Mouse (Mus musculus) layer of hippocampus, postnatal 10 days (tissue): ENCODE data around the gene Slc38a1. TPM values are rescaled to one million over a fixed set of nuclear protein-coding genes. Genes with fewer than 3 reads are reported as not detected.
"Not testable (repeated sequence)": the region's sequence is repeated elsewhere in the genome, so short reads cannot be mapped to it uniquely, and the experiment has no call there.

Experiments
- DNase-seq, 2 experiments: peaks; one replicate each; pipeline ENCODE4 v3.0.0; 2021; ENCODE audit warnings: low spot score in 2 of 2
- total RNA-seq, 2 experiments: library from RNA; stranded (reverse); gene quantifications; 2 replicates each; pipeline ENCODE4 v1.2.3; 2021

The Slc38a1 gene
- total RNA-seq, 2 experiments from 2014 or later = 76.7 to 78.8 TPM

GRCm38 (mm10) chr15:96660590-96661141 lies 18.0 kb upstream of the Slc38a1 start:
- DNase-seq = no peak

DNA sequence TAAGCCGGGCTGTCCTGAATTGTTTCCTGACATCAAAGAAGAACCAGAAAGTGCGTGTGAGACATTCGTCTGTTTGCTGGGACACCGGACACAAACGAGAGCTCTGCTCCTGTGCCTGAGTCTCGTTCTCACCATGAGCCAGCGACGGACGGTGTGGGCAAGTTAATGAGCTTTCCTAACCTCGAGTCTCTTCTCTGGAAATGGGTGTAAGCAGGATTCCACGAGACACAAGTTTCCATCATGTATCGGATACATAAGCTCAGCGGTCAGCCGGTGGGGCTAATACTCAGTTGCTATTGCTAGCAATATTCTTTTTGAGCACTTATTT lies 15.5 kb upstream of the Slc38a1 start:
- DNase-seq = no peak

DNA sequence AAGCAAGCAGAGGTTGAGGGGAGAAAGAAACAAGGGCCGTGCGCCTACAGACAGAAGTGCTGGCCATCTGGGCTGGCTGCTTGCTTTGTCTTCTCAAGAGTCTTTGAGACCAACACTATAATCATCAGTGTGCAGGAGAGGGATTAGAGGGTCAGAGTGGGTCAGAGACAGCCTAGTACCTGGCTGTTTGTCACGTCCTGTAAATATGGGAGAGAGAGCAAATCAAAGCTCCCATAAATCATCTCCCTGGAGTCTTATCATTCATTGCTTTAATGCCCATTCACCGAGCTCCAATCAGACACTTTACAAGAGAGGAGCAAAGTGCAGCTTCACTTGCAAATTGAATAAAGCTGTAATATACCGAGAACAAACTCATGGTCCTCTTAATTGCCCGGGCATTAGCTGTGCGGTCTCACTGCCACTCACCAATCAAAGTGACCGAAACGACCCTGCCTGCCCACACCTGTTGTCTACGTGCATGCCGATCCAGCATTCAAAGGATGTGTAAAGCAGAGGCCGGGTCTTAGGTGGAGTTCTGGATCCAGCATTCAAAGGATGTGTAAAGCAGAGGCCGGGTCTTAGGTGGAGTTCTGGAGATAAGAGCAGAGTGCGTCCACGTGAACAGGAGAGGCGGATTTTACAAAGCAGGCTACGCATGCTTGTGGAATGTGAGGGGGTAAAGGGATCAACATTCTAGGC lies 15.0 kb upstream of the Slc38a1 start:
- no peak for DNase-seq

GRCm38 (mm10) chr15:96655514-96655913 lies 12.8 kb upstream of the Slc38a1 start:
- DNase-seq = no peak

GRCm38 (mm10) chr15:96654714-96655113 lies 12.0 kb upstream of the Slc38a1 start:
- DNase-seq = no peak

DNA sequence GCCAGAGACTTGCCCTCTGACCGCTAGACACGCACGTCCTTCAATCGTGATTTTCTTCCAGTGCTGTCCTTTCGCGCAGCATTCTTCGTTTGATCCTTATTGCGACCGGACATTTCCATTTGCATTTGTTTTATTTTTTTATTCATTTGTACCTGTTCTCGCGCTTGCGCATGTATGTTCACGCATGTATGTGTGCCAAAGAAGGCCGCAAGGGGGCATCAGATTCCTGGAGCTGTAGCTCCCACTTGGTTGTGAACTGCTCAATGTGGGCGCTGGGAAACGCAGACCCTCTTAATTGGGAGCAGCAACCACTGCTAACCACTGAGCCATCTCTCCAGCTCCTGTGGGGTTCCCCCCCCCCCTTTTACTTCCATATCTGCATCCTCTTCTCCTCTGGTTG lies 10.3 kb upstream of the Slc38a1 start:
- no peak for DNase-seq

GRCm38 (mm10) chr15:96652531-96652930 lies 9.8 kb upstream of the Slc38a1 start:
- peak in 1 of 2 experiments; percentile 55 for DNase-seq

GRCm38 (mm10) chr15:96647376-96647775 lies 4.7 kb upstream of the Slc38a1 start:
- no peak for DNase-seq

DNA sequence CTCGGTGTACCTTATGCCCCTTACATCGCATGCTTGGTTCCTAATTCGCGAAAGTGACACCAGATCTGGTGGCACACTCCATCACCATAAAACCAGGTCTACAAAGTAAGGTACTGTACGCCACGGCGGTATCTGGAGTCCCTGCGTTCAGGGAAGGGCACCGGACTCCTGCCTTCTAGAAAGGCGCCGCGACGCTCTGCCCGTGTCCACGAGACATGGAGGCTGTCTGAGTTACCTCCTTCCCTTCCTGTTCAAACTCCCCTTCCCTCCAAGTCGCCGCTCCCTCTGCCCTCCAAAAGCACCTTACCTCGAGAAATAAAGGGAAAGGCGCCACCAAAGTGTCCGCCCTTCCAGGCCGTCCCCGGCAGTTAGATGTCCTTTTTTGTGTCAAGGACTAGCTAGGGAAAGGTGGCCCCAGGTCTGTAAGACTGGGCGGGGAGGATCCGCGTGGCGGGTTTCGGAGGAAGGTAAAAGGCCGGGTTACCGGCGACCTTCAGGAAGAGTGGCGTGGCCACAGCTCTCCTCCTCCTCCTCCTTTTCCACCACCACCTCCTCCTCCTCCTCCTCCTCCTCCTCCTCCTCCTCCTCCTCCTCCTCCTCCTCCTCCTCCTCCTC lies 785 bp downstream of the Slc38a1 start:
- DNase-seq = peak; percentile 37 to 41

GRCm38 (mm10) chr15:96641111-96641820 lies 1.4 kb downstream of the Slc38a1 start:
- DNase-seq = peak; percentile 58 to 73

DNA sequence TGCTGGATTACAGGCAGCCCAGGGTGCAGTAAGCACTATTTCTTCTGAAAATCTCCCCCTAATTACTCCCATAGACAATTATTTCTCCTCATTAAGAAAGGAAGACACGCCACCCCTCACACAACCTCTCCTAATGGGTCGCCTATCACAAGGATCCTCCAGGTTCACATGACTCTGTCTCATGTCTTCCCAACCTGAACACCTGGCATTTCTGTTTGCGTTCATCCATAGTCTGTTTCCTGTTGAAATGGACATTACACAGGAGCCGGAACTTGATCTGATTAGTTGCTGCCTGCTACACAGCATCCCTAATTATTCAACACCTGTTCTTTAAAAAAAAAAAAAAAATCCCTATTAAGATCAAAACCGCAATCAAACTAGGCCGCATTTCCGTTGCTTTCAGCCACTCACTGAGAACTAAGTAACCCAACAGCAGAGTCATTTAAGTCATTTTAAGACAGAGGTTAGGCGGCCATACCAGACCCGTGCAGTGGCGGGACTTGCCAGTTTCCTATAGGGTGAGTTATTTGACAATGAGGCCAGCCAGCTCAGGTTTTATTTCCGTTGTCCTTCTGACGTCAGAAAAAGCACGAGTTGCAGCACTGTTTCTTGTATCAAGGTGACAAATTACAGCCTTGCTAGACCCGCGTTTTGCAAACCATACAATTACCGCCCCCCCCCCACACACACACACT lies 2.3 kb downstream of the Slc38a1 start:
- no peak for DNase-seq

DNA sequence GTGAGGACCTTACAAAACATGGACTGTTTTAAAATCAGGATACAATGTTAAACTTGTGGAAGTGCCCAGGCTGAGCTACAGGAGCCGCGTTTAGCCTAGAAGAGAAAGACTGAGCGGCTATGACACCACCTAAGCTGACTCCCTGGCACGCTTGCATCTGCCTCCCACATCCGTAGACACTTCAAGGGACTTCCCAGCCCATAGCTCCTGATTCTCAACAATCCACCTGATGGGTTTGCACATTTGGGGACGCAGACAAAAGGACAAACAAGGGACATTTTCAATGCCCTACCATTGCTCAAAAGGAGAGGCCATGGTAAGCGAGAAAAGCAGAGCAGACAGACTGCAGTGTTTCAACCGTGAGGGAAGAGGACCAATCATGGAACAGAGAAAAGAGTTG lies 3.1 kb downstream of the Slc38a1 start:
- DNase-seq = no peak

GRCm38 (mm10) chr15:96638656-96639055 lies 4.1 kb downstream of the Slc38a1 start:
- peak; percentile 26 to 38 for DNase-seq

DNA sequence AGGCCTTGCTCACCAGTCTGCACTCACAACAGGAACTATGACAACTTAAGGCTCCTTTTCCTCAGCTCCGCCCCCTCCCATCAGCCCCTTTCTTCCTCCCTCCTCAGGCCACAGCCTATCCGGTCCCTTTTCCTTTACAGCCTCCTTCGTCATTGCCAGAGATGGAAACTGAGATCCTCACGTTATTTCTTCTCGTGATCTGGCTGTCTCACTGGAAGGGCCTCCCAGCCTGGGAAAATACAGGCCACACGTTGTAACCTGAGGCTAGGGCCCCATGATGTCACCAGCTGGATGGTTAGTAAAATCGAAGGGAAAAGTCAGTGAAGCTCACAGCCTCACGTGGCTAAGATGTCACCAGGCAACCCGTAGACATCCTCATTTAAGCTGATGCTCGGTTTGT lies 4.5 kb downstream of the Slc38a1 start:
- no peak for DNase-seq

- no peak for DNase-seq
Measured at GRCm38 (mm10) chr15:96634670-96635405, 7.9 kb downstream of the Slc38a1 start.

GRCm38 (mm10) chr15:96632201-96632600 lies 10.5 kb downstream of the Slc38a1 start:
- no peak for DNase-seq

DNA sequence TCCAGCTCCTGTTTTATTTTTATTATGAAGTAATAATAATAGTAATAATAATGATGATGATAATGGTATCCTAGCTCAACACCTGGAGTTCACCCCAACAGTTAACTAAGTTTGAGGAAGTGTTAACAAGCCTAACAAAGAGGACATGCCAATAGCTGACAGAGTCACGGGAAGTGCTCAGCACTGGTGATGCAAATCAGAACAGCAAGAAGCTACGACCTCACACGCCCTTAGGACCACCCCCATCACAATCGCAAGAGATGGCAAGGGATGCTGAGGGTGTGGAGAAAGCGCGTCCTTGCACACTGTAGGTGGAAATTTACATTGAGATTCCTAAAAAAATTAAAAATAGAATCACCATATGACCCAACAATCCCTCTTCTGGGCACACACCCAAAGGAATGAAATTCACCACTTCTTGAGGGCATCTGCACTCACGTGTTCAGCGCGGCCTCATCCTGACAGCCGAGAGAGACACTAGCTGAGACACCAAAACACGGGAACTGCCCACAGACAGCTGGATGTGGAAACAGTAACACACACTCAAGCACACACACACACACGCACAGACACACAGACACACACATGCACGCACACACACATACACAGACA lies 11.5 kb downstream of the Slc38a1 start:
- DNase-seq = no peak

GRCm38 (mm10) chr15:96628256-96628655 lies 14.5 kb downstream of the Slc38a1 start:
- no peak for DNase-seq

DNA sequence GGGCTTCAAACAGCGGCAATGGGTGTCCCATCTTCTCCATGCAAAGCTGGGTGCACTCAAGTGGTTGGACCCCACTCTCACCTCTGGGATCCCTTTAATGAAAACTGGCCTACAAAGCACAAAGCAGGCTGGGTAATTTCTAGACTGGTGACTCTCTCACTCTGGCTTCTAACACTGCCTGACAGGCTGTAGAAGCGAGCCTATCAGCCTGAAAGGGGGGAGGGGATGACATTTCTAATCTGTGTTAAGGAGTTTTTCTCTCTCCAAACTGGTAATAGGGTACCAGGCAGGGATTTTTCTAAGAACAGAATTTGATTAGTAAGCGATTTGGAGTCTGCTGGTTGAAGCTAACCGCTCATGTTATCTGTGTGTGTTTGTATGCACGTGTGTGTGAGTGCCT lies 15.8 kb downstream of the Slc38a1 start:
- DNase-seq = no peak

DNA sequence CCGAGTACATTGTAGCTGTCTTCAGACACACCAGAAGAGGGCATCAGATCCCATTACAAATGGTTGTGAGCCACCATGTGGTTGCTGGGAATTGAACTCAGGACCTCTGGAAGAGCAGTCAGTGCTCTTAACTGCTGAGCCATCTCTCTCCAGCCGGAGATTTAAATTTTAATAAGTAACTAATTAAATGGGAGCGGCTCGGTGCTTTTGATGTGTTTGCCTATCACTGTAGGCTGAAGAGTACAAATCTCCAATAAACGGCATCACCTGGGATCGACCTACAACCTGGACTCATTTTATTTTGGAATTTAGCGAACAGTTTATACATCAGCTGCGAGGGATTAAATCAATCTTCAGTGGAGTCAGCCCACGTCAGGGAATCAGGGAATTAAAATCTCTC lies 17.7 kb downstream of the Slc38a1 start:
- DNase-seq = not testable (repeated sequence)
